Mouse (Mus musculus) layer of hippocampus, adult 8-10 months (tissue): Measurements from ENCODE around the gene Zfp991. TPM values are rescaled to one million over a fixed set of nuclear protein-coding genes. Genes with fewer than 3 reads are reported as not detected.
"Not testable (repeated sequence)": the region's sequence is repeated elsewhere in the genome, so short reads cannot be mapped to it uniquely, and the experiment has no call there.

Source experiments
- DNase-seq, 2 experiments: peaks; one replicate each; pipeline ENCODE4 v3.0.0; 2022; ENCODE audit warnings: low spot score in 2 of 2
- total RNA-seq, 4 experiments: library from RNA; stranded (reverse); gene quantifications; 2 replicates each; pipeline ENCODE4 v1.2.4; 2022

Gene Zfp991
- total RNA-seq = 1 to 10 TPM; 7.4 to 9.9 (median 7.6) TPM

DNA sequence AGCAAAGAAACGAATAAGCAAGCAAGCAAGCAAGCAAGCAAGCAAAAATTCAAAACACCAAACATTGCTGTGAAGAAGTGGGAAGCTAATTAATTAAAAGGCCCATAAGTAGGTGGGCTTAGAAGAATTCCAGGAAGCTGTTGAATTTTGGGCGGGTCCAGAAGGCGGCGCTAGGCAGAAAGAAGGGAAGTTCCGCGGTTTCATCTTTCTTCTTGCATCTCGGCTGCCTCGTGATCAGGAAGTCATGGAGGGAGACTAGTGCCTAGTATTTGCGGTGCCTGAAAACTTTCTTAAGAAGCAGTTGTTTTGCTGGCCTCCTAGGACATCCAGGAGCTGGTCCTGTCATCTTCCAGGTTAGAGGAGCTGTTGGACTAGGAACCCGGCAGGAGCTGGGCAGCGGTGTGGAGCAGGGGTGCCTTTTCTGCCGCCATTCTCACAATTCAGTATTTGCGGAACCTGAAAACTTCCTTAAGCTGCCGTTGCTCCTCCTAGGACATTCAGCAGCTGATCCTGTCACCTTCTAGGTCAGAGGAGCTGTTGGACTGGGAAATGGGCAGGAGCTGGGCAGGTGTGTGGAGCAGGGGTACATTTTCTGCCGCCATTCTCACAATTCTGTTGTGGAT lies at the start of gene Zfp991:
Gene Zfp991 (plus strand): TSS at position 202 of the 623 bp plus-strand sequence.
- DNase-seq = not testable (repeated sequence)

- DNase-seq = not testable (repeated sequence)
Observed at GRCm38 (mm10) chr4:147095641-147096040, 36.2 kb upstream of the Zfp991 start.

- peak in 1 of 2 experiments; percentile 9 for DNase-seq
Observed at GRCm38 (mm10) chr4:147101666-147102626, 29.9 kb upstream of the Zfp991 start.

DNA sequence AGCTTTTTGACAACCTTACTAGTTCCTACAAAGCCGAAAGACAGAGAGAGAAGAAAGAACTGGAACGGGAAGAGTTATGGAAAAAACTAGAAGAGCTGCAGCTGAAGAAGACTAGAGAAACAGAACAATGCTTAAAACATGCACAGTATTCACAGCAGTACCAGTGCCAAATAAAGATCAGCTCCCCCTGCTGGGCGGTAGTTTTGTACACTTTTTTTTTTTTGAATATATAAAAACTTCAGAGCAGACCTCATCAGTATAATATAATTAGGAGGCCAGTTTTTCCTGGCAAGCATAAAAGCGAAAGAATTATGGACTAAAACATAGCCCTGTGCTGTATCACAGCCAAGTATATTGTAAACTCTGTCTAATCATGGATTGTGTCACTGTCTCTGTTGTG lies 28.0 kb upstream of the Zfp991 start:
- not testable (repeated sequence) for DNase-seq

- DNase-seq = not testable (repeated sequence)
Observed at GRCm38 (mm10) chr4:147117839-147118238, 14.0 kb upstream of the Zfp991 start.

DNA sequence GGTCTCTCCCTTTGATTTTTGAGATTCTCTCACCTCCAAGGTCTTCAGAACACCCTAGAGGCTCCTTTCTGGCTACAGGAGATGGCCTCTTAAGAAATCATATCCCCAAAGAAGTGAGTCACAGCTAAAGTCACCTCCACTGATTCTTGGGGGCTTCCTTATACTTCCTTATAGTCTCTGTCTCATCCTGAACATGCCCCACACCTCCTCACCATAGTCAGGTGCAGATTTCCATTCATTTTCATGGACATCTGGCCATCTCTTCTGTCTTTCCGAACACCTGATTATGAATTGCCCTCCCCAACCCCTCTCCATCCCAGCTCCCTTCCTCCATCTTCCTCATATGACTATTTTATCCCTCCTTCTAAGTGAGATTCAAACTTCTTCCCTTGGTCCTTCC lies 9.6 kb upstream of the Zfp991 start:
- not testable (repeated sequence) for DNase-seq

DNA sequence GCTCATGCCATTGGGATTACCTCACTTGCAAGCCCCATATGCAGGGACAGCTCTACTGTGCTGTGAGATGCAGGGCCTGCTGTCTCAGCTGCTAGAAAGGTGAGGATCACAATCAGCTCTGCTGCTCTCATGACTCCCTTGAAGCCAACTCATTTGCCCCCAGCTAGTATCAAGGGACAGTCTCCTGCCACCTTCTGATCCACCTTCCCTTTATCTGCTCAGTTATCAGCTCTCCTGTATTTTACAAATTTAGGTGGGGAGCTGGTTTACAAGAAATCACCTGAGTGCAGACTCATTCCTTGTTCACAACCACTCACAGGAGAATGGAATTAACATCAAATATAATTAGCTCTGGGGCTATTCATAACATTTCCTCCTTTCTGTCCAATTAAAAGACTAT lies 8.0 kb upstream of the Zfp991 start:
- not testable (repeated sequence) for DNase-seq

DNA sequence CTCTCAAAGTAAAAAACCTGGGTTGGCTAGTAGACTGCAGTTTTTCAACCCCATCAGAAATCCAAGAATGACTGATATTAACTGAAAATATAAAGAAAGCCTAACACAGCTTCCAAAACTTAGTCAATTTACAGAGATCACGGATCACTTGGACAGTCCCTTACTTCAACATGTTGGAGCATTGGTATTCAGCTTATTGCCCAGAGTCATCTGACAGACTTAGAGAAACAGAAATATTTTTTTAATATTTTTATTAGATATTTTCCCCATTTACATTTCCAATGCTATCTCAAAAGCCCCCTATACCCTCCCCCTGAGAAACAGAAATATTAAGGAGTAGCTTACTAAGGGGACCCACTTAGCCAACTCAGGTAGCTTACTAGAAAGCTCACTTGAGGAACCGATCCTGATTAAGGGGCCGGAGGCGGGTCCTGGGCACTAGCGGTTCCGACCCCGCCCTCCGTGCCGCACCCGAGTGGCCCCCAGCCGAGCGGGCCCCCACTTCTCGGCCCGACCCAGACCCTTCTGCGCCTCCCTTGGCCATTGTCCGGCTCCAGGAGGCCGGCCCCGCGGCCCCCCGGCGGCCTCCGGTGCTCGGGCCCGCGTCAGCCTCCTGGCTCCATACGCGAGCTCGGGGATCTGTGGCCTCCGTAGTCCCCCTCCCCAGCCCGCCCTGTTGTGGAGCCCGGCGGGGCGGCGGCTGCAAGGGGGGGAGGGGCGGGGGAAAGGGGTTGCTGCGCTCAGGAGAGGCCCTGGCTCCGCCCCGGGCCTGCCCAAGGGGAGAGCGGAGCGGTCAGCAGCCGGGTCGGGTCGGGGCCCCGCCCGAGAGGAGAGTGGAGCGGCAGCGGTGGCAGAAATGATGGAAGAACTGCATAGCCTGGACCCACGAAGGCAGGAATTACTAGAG lies 7.2 kb upstream of the Zfp991 start:
- DNase-seq = not testable (repeated sequence)

DNA sequence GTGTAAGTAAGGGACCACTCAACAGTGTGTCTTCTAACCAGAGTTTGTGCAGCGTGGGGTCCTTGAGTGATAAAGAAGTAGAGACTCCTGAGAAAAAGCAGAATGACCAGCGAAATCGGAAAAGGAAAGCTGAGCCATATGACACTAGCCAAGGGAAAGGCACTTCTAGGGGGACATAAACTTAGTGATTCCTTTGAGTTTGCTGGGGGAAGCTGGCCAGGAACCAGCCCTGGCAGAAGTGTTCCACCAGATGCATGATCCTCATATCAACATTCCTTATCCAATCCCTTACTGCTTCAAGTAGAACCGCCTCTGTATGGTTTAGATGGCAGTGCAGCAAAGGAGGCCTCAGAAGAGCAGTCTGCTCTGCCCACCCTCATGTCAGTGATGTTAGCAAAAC lies 6.5 kb upstream of the Zfp991 start:
- DNase-seq = not testable (repeated sequence)

DNA sequence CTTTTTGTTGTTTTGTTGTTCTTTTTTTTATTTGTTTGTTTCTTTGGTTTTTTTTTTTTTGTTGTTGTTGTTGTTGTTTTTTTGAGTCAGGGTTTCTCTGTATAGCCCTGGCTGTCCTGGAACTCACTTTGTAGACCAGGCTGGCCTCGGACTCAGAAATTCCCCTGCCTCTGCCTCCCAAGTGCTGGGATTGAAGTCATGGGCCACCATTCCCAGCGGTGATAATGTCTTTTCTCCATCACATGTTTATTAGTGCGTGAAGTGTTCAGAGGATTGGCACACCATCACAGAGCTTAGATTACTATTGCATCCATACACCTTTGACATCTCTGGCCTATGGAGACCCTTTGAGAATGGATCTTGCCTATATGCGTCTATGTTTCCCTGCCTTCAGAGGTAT lies 6.0 kb upstream of the Zfp991 start:
- not testable (repeated sequence) for DNase-seq

DNA sequence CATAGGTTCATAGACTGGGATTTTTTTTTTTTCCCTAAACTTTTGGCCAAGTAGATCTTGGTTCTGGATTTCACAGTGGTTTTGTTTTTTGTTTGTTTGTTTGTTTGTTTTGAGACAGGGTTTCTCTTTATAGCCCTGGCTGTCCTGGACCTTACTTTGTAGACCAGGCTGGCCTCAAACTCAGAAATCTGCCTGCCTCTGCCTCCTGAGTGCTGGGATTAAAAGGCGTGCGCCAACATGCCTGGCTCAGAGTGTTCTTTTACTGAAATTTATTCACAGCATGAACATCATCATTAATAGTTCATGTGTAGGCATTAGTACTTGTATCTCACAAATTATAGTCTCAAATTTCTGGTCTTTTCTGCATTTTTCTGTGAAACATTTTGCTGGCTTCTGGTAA lies 5.4 kb upstream of the Zfp991 start:
- not testable (repeated sequence) for DNase-seq

DNA sequence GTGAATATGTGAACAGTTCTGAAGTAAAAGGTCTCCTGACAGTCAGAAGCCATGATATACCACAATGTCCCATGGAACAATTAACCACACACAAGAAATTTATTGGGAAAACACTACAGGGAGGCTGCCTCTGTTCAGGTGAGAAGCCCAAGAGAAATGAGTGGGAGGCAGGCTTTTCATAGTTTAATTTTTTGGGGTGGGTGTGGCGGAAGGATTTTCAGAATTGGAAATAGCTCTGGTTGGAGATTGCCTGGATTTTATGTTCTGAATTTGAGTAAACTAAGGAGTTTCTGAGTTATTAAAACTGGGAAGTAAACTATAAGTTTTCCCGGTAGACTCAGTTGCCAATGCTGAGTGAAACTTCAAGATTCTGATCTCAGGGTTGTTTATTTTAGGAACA lies 4.7 kb upstream of the Zfp991 start:
- DNase-seq = not testable (repeated sequence)

GRCm38 (mm10) chr4:147128152-147128551 lies 3.7 kb upstream of the Zfp991 start:
- not testable (repeated sequence) for DNase-seq

GRCm38 (mm10) chr4:147133596-147133995 lies 1.8 kb downstream of the Zfp991 start:
- DNase-seq = not testable (repeated sequence)

GRCm38 (mm10) chr4:147141757-147142156 lies 9.9 kb downstream of the Zfp991 start:
- not testable (repeated sequence) for DNase-seq

GRCm38 (mm10) chr4:147165282-147165681 lies 33.4 kb downstream of the Zfp991 start:
- not testable (repeated sequence) for DNase-seq

- not testable (repeated sequence) for DNase-seq
Observed at GRCm38 (mm10) chr4:147170547-147170946, 38.7 kb downstream of the Zfp991 start.

DNA sequence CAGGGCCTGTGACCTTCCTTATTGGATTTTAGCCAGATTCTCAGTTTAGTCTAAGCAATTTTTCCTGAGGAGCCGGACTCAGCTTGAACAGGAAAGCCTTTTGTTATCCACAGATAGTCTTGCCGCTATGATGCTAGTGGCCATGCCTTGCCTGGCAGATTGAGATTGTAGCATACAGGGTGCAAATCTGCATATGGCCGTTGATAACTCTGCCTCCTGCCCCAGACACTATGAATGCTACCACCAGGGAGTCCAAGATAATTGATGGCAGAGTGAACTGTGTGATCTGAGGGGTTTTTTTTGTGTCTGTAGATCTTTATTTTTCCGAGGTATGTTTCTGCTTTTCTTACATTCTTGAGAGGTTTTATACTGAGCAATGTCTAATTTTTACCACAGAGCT lies 39.7 kb downstream of the Zfp991 start:
- DNase-seq = not testable (repeated sequence)

DNA sequence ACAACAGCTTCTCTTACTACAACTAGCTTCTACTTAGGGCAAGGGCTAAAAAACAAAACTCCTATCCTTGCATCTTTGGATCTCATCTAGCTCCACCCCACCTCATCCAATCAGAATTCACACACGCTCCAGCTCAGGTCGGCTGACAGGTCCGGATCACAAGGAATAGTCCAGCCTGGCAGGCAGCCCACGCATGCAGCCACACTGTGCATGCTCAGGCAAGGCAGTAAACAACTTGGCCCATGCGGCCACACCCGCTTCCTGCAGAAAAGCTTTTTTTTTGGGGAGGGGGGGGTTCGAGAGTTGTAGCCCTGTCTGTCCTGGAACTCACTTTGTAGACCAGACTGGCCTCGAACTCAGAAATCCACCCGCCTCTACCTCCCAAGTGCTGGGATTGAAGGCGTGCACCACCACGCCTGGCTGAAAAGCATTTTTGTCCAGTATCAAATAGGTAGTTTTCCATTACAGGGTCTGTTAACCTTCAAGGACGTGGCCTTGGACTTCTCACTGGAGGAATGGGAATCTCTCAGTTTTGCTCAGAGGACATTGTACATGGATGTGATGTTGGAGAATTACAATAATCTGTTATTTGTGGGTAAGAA lies 44.5 kb downstream of the Zfp991 start:
- not testable (repeated sequence) for DNase-seq

GRCm38 (mm10) chr4:147181141-147181685 lies 49.4 kb downstream of the Zfp991 start:
- DNase-seq = not testable (repeated sequence)
